In genomic region chr17:6083323-6083890, GRCm38 (mm10) we compare ENCODE assay signal across 11 mouse cellular contexts.
"Had no signal": no experiment of that assay in that cellular context is flagged by ENCODE, and none has a peak within 500 bp of the region (broad histone marks: within the 10 kb centered on the region; RNA-seq: fewer than 3 reads in every experiment).

No protein-coding gene starts in this region.

- H3K4me2 ChIP-seq: liver, embryonic 11.5 days; liver, embryonic 15.5 days; midbrain, embryonic 13.5 days had no signal

- H3K27me3 ChIP-seq: liver, embryonic 15.5 days; midbrain, embryonic 13.5 days had no signal

- H3K4me3 ChIP-seq: limb, embryonic 10.5 days; liver, embryonic 15.5 days; midbrain, embryonic 13.5 days had no signal

- DNase-seq: kidney, adult 18-20 months; kidney, postnatal 10 days; lung, adult 2 months; lung, postnatal 14 days; right cerebral cortex, adult 18-20 months; right cerebral cortex, postnatal 25 days; thymus, postnatal 4 days had no signal

- H3K9me3 ChIP-seq: limb, embryonic 10.5 days; liver, embryonic 15.5 days; midbrain, embryonic 13.5 days had no signal

- H3K9ac ChIP-seq: liver, embryonic 15.5 days; midbrain, embryonic 13.5 days had no signal

- ATAC-seq: midbrain, embryonic 13.5 days had no signal

- H3K27ac ChIP-seq: limb, embryonic 10.5 days; liver, embryonic 15.5 days; midbrain, embryonic 13.5 days had no signal
